Mouse (Mus musculus) lung, adult 2 months (tissue): Measurements from ENCODE around the gene Tbcb.

Source experiments
- CTCF ChIP-seq: fragments of 200-500 bp; IDR thresholded peaks from 2 replicates; pipeline ENCODE4 v1.5.1; 2011; ENCODE audit warnings: mild to moderate bottlenecking, low read length, control low read depth; ENCODE audit not compliant: insufficient read depth
- POLR2A ChIP-seq: fragments of 200-500 bp; IDR thresholded peaks from 2 replicates; pipeline ENCODE4 v1.6.1; 2011; ENCODE audit warnings: low read depth, mild to moderate bottlenecking, control low read depth, low read length, borderline replicate concordance; ENCODE audit errors: extremely low read depth

GRCm38 (mm10) chr7:30280670-30281138 is 48.6 kb upstream of the Tbcb start:
- peak; percentile 74; the same call in 1 of the 2 replicates for TF ChIP-seq POLR2A
- TF ChIP-seq CTCF = no peak
